Mouse (Mus musculus) C2C12 (cell line): ENCODE data around the gene Slc39a10.

Source experiments
- CTCF ChIP-seq: IDR thresholded peaks from one replicate; pipeline ENCODE4 v1.5.1; 2011; ENCODE audit not compliant: control insufficient read depth, insufficient read depth, insufficient read length
- MAX ChIP-seq: IDR thresholded peaks from one replicate; pipeline ENCODE4 v1.6.1; 2011; ENCODE audit warnings: mild to moderate bottlenecking, control low read depth
- MYOD1 ChIP-seq: IDR thresholded peaks from one replicate; pipeline ENCODE4 v1.6.1; 2011; ENCODE audit warnings: low read depth; ENCODE audit not compliant: control insufficient read depth, insufficient read length
- USF1 ChIP-seq: IDR thresholded peaks from one replicate; pipeline ENCODE4 v1.6.1; 2011; ENCODE audit warnings: low read depth, mild to moderate bottlenecking, control low read depth, moderate library complexity

- TF ChIP-seq CTCF: no peak
- no peak for TF ChIP-seq MAX
- no peak for TF ChIP-seq USF1
- TF ChIP-seq MYOD1: no peak
Measured at GRCm38 (mm10) chr1:46916237-46916636, 23.6 kb upstream of the Slc39a10 start.
